Mouse (Mus musculus): ENCODE data around the gene 4930558K02Rik. TPM values are rescaled to one million over a fixed set of nuclear protein-coding genes. Genes with fewer than 3 reads are reported as not detected.
A peak's percentile ranks its signal among the peaks of the same experiment; 100 is the strongest.

Gene 4930558K02Rik
- polyA plus RNA-seq, 1 experiment from 2014 or later = not detected

DNA sequence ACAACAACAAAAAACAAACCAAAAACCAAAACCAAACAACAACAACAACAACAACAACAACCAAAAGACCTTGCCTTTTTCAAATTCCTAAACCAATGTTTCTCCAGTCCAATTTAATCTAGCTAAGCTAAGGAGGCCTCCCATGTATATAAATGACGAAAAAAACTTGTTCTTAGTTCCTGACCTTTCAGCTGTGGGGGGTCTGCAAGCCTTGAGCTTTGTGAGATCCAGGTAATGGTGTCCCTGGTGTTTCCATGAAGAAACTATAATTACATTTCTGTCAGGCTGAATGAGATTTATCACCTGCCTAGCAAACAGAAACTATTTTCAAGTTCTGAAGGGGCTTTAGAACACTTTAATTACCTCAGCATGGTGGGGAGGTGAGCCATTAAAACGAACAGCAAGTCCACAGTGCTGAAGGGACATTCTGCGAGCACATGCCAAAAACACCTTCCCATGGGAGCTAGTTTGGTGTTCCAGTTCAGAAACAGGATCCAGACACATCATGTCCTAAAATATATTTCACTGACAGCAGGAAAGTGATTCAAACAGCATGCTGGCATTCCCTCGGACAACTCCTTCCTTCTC is 4.6 kb upstream of the 4930558K02Rik start:
- no peaks in the 10 kb centered on the region for H3K4me1 ChIP-seq (ENCODE audit: control insufficient read depth, insufficient read depth, low read length)
- H3K36me3 ChIP-seq (ENCODE audit: control insufficient read depth, insufficient read depth, low read length) = no peaks in the 10 kb centered on the region
- no peak overlapping the region for H3K4me3 ChIP-seq (ENCODE audit: low read depth, low read length)
- no peaks in the 10 kb centered on the region for H3K9me3 ChIP-seq (ENCODE audit: control insufficient read depth, low read depth, low read length)
- WGBS = 29% methylated on average over 4 of the region's 4 CpGs
- no peaks in the 10 kb centered on the region for H3K27me3 ChIP-seq (ENCODE audit: control insufficient read depth, insufficient read depth, low read length)
- ATAC-seq (ENCODE audit: insufficient number of reproducible peaks, insufficient read depth, low FRiP score, low read depth) = no peak
- no peak overlapping the region for H3K27ac ChIP-seq (ENCODE audit: low read length)
- no peak overlapping the region for H3K9ac ChIP-seq (replicated peaks; ENCODE audit: low read depth, low read length)
- H3K4me2 ChIP-seq (replicated peaks; ENCODE audit: low read depth, low read length) = no peak overlapping the region

DNA sequence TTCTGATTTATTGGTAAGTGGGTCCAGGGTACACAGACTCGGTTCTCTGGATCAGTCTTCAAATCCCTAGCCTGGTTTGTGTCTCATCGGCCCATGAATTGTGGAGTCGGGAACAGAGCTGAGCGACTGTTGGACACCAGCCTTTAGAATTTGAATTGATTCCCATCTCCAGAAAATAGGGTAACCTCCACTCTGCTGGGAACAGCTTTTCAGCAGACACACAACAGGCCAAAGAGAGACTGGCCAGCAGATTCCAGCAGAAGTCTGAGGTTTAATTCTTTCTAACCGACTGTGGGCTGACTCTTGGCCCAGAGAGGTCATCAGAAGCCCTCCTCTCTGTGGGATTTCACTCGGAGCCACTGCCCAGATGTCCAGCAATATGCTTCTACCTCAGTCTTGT is 4.0 kb upstream of the 4930558K02Rik start:
- H3K27ac ChIP-seq (ENCODE audit: low read length) = no peak overlapping the region
- no peak for ATAC-seq (ENCODE audit: insufficient number of reproducible peaks, insufficient read depth, low FRiP score, low read depth)

DNA sequence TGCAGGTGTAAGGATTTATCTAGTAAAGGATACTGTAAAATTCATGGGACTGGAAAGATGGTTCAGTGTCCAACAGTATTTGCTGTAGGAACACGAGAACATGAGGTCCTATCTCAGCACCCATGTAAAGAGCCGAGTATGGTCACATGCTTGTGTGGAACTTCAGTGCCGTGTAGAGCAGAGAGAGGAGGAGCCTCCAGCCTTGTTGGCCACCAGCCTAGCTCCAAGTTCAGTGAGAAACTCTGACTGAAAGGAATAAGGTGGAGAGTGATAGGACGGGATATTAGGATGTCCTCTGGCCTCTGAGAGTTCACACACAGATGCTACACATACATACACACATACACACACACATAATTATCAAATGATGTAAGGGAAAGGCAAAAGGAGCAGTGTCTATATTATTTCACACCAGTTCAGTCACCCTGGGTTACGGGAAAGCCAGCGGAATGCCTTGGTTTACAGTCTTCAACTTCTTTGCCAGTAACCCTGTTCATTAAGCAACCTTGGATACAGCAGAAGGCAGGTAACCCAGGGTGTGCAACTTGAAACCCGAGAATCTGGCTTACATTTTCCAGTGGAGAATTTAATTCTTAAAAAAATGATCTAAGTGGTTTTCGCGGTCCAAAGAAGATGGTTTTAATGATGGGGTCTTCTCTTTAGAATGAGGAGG is 1.3 kb upstream of the 4930558K02Rik start:
- ATAC-seq (ENCODE audit: insufficient number of reproducible peaks, insufficient read depth, low FRiP score, low read depth) = no peak
- Histone ChIP-seq H3K9me3 (ENCODE audit: control insufficient read depth, low read depth, low read length) (no peaks in the 10 kb centered on the region), H3K27me3 (ENCODE audit: control insufficient read depth, insufficient read depth, low read length) (no peaks in the 10 kb centered on the region), H3K36me3 (ENCODE audit: control insufficient read depth, insufficient read depth, low read length) (no peaks in the 10 kb centered on the region), H3K4me1 (ENCODE audit: control insufficient read depth, insufficient read depth, low read length) (peaks cover 8% of the 10 kb centered on the region; the same call in 1 of the 2 replicates), H3K4me2 (replicated peaks; ENCODE audit: low read depth, low read length) (no peak overlapping the region), H3K27ac (ENCODE audit: low read length) (no peak overlapping the region), H3K4me3 (ENCODE audit: low read depth, low read length) (no peak overlapping the region), H3K9ac (replicated peaks; ENCODE audit: low read depth, low read length) (no peak overlapping the region)
- WGBS = 76% methylated on average over 9 of the region's 9 CpGs

More for the DNA sequence above, 4.0 kb upstream of the 4930558K02Rik start:
- Histone ChIP-seq H3K27me3 (ENCODE audit: control insufficient read depth, insufficient read depth, low read length) (no peaks in the 10 kb centered on the region), H3K36me3 (ENCODE audit: control insufficient read depth, insufficient read depth, low read length) (no peaks in the 10 kb centered on the region), H3K4me2 (replicated peaks; ENCODE audit: low read depth, low read length) (no peak overlapping the region), H3K4me3 (ENCODE audit: low read depth, low read length) (no peak overlapping the region), H3K9ac (replicated peaks; ENCODE audit: low read depth, low read length) (no peak overlapping the region), H3K4me1 (ENCODE audit: control insufficient read depth, insufficient read depth, low read length) (no peaks in the 10 kb centered on the region), H3K9me3 (ENCODE audit: control insufficient read depth, low read depth, low read length) (no peaks in the 10 kb centered on the region)
- WGBS = 74% methylated on average over 6 of the region's 6 CpGs

DNA sequence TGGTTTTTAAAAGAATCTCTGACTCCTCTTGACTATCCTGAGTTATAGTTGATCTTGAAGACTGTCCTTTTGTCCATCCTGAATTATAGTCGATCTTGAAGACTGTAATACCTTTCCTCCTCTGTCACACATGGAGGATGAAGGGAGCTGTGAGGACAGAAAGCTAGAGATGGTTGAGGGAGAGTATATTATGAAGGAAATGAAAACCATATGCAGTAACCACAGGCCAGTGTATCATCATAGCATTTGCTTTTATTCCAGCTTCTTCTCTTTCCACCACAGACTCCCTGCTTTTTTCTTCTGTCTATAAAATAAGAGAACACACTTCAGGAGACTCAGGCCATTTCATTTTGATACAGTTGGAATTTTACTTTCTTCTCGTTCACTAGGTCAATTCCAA is 610 bp upstream of the 4930558K02Rik start:
- Histone ChIP-seq H3K4me2 (replicated peaks; ENCODE audit: low read depth, low read length) (no peak overlapping the region), H3K9me3 (ENCODE audit: control insufficient read depth, low read depth, low read length) (no peaks in the 10 kb centered on the region), H3K9ac (replicated peaks; ENCODE audit: low read depth, low read length) (no peak overlapping the region), H3K4me3 (ENCODE audit: low read depth, low read length) (no peak overlapping the region), H3K27ac (ENCODE audit: low read length) (no peak overlapping the region), H3K36me3 (ENCODE audit: control insufficient read depth, insufficient read depth, low read length) (no peaks in the 10 kb centered on the region), H3K27me3 (ENCODE audit: control insufficient read depth, insufficient read depth, low read length) (no peaks in the 10 kb centered on the region), H3K4me1 (ENCODE audit: control insufficient read depth, insufficient read depth, low read length) (peaks cover 8% of the 10 kb centered on the region; the same call in 1 of the 2 replicates)
- ATAC-seq (ENCODE audit: insufficient number of reproducible peaks, insufficient read depth, low FRiP score, low read depth) = no peak
- WGBS = 86% methylated on average over 2 of the region's 2 CpGs

DNA sequence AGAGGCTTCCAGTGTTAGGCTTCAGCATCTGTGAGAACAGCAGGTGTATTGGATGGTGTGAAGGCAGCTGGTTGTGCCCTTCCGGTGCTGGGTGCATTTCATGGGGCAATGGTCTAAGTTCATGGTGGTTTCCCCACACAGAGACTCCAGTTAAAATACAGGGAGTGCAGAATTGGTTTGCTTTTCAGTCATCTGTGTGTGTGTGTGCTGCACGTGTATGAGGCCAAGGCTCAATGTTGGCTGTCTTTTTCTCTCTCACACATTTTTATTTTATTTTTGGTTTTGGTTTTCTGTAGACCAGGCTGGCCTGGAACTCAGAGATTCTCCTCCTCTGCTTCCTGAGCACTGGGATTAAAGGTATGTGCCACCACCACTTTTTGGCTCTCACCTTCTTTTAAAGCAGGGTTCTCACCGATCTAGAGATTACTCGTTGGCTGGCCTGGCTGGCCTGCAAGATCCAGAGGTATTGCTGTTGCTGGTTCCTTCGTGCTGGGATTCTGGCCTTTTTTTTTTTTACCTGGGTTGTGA is 1.2 kb downstream of the 4930558K02Rik start:
- H3K27me3 ChIP-seq (ENCODE audit: control insufficient read depth, insufficient read depth, low read length) = no peaks in the 10 kb centered on the region

DNA sequence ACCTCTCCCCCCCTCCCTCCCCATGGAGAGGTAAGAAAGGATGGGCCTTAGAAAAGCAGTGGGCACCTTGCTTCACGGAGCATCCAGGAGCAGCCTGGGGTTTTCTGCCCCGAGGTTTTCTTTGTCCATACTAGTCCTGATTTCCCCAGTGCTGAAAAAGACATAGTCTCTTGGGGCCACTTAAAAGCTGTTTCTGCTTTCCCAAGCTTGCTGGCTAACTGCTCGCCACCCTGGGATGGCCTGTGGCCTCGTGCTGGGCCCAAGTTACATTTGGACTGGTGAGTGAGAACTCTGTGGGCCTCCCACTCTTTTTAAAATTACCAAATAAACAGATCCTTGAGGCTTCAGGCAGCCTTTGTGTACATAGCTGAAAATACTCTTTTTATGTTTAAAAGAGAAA is 2.1 kb downstream of the 4930558K02Rik start:
- ATAC-seq (ENCODE audit: insufficient number of reproducible peaks, insufficient read depth, low FRiP score, low read depth) = no peak
- Histone ChIP-seq H3K36me3 (ENCODE audit: control insufficient read depth, insufficient read depth, low read length) (no peaks in the 10 kb centered on the region), H3K4me1 (ENCODE audit: control insufficient read depth, insufficient read depth, low read length) (peaks cover 18% of the 10 kb centered on the region; the same call in 1 of the 2 replicates), H3K9me3 (ENCODE audit: control insufficient read depth, low read depth, low read length) (no peaks in the 10 kb centered on the region), H3K27ac (ENCODE audit: low read length) (no peak overlapping the region), H3K27me3 (ENCODE audit: control insufficient read depth, insufficient read depth, low read length) (no peaks in the 10 kb centered on the region), H3K4me3 (ENCODE audit: low read depth, low read length) (no peak overlapping the region), H3K4me2 (replicated peaks; ENCODE audit: low read depth, low read length) (no peak overlapping the region), H3K9ac (replicated peaks; ENCODE audit: low read depth, low read length) (no peak overlapping the region)
- WGBS = 65% methylated on average over 4 of the region's 4 CpGs

More for the DNA sequence above, 1.2 kb downstream of the 4930558K02Rik start:
- no peak overlapping the region for H3K27ac ChIP-seq (ENCODE audit: low read length)
- H3K9me3 ChIP-seq (ENCODE audit: control insufficient read depth, low read depth, low read length) = no peaks in the 10 kb centered on the region
- H3K36me3 ChIP-seq (ENCODE audit: control insufficient read depth, insufficient read depth, low read length) = no peaks in the 10 kb centered on the region
- no peak overlapping the region for H3K4me3 ChIP-seq (ENCODE audit: low read depth, low read length)
- no peak for ATAC-seq (ENCODE audit: insufficient number of reproducible peaks, insufficient read depth, low FRiP score, low read depth)
- H3K9ac ChIP-seq (replicated peaks; ENCODE audit: low read depth, low read length) = no peak overlapping the region
- H3K4me2 ChIP-seq (replicated peaks; ENCODE audit: low read depth, low read length) = no peak overlapping the region
- H3K4me1 ChIP-seq (ENCODE audit: control insufficient read depth, insufficient read depth, low read length) = peaks cover 18% of the 10 kb centered on the region; the same call in 1 of the 2 replicates
- WGBS = 83% methylated on average over 5 of the region's 5 CpGs

DNA sequence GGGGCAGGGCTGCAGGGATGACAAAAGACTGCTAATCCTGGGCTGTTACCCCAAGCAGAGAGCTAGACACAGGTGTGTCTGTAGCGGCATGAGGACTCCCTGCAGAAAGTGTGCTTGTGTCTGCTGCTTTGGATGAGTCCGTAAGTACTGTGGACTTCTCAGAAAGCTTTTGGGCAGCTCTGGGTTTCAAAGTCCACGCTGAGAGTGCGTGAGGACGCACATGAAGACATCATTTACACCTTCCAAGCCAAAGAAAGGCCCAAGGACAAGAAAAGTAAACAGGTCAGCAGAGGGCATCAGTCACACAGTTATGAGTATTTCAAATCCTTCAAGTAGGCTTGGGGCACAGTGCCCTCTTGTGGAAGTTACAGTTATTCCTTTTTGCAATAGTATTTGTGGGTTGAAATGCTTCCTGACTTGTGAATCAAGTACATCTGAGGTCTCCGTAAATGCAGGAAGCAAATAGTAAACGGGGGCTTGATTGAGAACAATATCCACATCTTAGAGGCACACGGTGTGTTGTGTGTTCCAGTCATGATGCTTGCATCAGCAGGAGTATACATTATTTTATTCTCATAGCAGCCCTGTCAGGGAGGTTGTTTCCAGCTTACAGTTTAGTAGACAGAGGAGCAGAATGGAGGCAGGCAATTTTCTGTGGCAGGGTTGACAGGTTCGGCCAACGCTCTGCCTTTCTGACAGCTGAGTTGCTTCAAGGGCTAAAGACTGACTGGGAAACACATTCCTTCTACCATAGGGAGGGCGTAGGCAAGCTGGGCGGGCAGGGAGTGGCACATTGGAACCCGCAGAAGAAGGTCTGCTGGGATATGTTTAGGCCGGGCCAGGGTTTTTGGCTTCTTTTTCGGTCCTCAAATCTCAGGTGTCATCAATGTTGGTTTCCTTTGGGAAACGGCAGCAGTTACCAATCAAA is 2.9 kb downstream of the 4930558K02Rik start:
- Histone ChIP-seq H3K27me3 (ENCODE audit: control insufficient read depth, insufficient read depth, low read length) (no peaks in the 10 kb centered on the region), H3K36me3 (ENCODE audit: control insufficient read depth, insufficient read depth, low read length) (no peaks in the 10 kb centered on the region), H3K9me3 (ENCODE audit: control insufficient read depth, low read depth, low read length) (no peaks in the 10 kb centered on the region), H3K4me3 (ENCODE audit: low read depth, low read length) (no peak overlapping the region), H3K4me1 (ENCODE audit: control insufficient read depth, insufficient read depth, low read length) (peaks cover 18% of the 10 kb centered on the region; the same call in 1 of the 2 replicates), H3K4me2 (replicated peaks; ENCODE audit: low read depth, low read length) (no peak overlapping the region), H3K27ac (ENCODE audit: low read length) (no peak overlapping the region), H3K9ac (replicated peaks; ENCODE audit: low read depth, low read length) (no peak overlapping the region)
- 38% methylated on average over 16 of the region's 16 CpGs for WGBS
- 0 out of 2 replicates have a peak, but pooled peaks have one; percentile 20 for ATAC-seq (ENCODE audit: insufficient number of reproducible peaks, insufficient read depth, low FRiP score, low read depth)

DNA sequence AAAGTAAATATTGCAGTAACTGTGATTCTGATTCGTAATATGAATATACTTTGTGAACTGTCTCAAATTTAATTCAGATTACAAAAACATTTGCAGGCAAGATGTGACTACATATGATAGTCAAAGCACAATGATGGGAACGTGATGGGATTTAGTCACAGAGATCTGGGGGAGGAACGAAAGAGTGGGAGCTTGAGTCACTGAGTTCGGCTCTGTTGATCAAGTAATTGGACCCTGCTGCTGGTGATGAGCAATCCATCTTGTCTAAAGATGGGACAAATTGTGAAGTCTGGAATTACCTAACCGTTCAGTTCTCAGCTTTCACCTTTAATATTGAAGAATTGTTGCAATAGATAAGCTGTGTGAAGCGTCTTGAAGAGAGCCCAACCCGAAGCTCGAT is 7.2 kb downstream of the 4930558K02Rik start:
- H3K4me3 ChIP-seq (ENCODE audit: low read depth, low read length) = no peak overlapping the region
- no peaks in the 10 kb centered on the region for H3K27me3 ChIP-seq (ENCODE audit: control insufficient read depth, insufficient read depth, low read length)
- H3K4me2 ChIP-seq (replicated peaks; ENCODE audit: low read depth, low read length) = no peak overlapping the region
- H3K9me3 ChIP-seq (ENCODE audit: control insufficient read depth, low read depth, low read length) = no peaks in the 10 kb centered on the region
- H3K27ac ChIP-seq (ENCODE audit: low read length) = no peak overlapping the region
- no peak for ATAC-seq (ENCODE audit: insufficient number of reproducible peaks, insufficient read depth, low FRiP score, low read depth)
- 82% methylated on average over 8 of the region's 8 CpGs for WGBS
- H3K4me1 ChIP-seq (ENCODE audit: control insufficient read depth, insufficient read depth, low read length) = peaks cover 22% of the 10 kb centered on the region; the same call in 1 of the 2 replicates
- no peak overlapping the region for H3K9ac ChIP-seq (replicated peaks; ENCODE audit: low read depth, low read length)
- H3K36me3 ChIP-seq (ENCODE audit: control insufficient read depth, insufficient read depth, low read length) = peaks cover 3% of the 10 kb centered on the region
